Mouse (Mus musculus): Measurements from ENCODE around the gene Atg9a. TPM values are rescaled to one million over a fixed set of nuclear protein-coding genes. Genes with fewer than 3 reads are reported as not detected.

Atg9a gene
- polyA plus RNA-seq, 1 experiment from 2014 or later, result 51.3 TPM

Small RNA genes within 50 kb of the gene (microRNA-seq; reads per million reads assigned to microRNA genes)
- not detected for gene Gm27943

Other genes starting within 250 kb of the Atg9a start
- 0.24 and 0.32 TPM in 2 replicates for gene Ihh, start 240.5 kb downstream of the Atg9a start, polyA plus RNA-seq (2014; fragmentation: Nextera tagmentation; extraction: Ambion mirVana)
- gene Nhej1, start 67.0 kb downstream of the Atg9a start, polyA plus RNA-seq (2014; fragmentation: Nextera tagmentation; extraction: Ambion mirVana), result 6.1 and 7.4 TPM in 2 replicates
- 0.39 TPM in 1 of 2 replicates, not detected in the other for gene Slc23a3, start 58.3 kb downstream of the Atg9a start, polyA plus RNA-seq (2014; fragmentation: Nextera tagmentation; extraction: Ambion mirVana)
- gene Cnppd1, start 49.5 kb downstream of the Atg9a start, polyA plus RNA-seq (2014; fragmentation: Nextera tagmentation; extraction: Ambion mirVana), result 44.4 and 47.6 TPM in 2 replicates
- gene Retreg2, start 49.4 kb downstream of the Atg9a start, polyA plus RNA-seq (2014; fragmentation: Nextera tagmentation; extraction: Ambion mirVana), result 146 and 152 TPM in 2 replicates
- gene Zfand2b, start 23.6 kb downstream of the Atg9a start, polyA plus RNA-seq (2014; fragmentation: Nextera tagmentation; extraction: Ambion mirVana), result 33.1 and 36.5 TPM in 2 replicates
- gene Abcb6, start 11.8 kb downstream of the Atg9a start, polyA plus RNA-seq (2014; fragmentation: Nextera tagmentation; extraction: Ambion mirVana), result 38.3 and 49.1 TPM in 2 replicates
- gene Ankzf1, start within 50 bp of the Atg9a start, polyA plus RNA-seq (2014; fragmentation: Nextera tagmentation; extraction: Ambion mirVana), result 20.0 and 20.2 TPM in 2 replicates
- gene Glb1l, start 18.6 kb upstream of the Atg9a start, polyA plus RNA-seq (2014; fragmentation: Nextera tagmentation; extraction: Ambion mirVana), result 15.6 and 17.3 TPM in 2 replicates
- 125 and 129 TPM in 2 replicates for gene Stk16, start 18.6 kb upstream of the Atg9a start, polyA plus RNA-seq (2014; fragmentation: Nextera tagmentation; extraction: Ambion mirVana)
- gene Tuba4a, start 27.7 kb upstream of the Atg9a start, polyA plus RNA-seq (2014; fragmentation: Nextera tagmentation; extraction: Ambion mirVana), result 13.9 and 20.6 TPM in 2 replicates
- not detected in 2 replicates for gene A630095N17Rik, start 39.9 kb upstream of the Atg9a start, polyA plus RNA-seq (2014; fragmentation: Nextera tagmentation; extraction: Ambion mirVana)
- 35.9 and 36.9 TPM in 2 replicates for gene Dnajb2, start 44.2 kb upstream of the Atg9a start, polyA plus RNA-seq (2014; fragmentation: Nextera tagmentation; extraction: Ambion mirVana)
- 25.4 and 27.4 TPM in 2 replicates for gene Ptprn, start 72.3 kb upstream of the Atg9a start, polyA plus RNA-seq (2014; fragmentation: Nextera tagmentation; extraction: Ambion mirVana)
- gene Resp18, start 86.2 kb upstream of the Atg9a start, polyA plus RNA-seq (2014; fragmentation: Nextera tagmentation; extraction: Ambion mirVana), result 193 and 254 TPM in 2 replicates
- 139 and 145 TPM in 2 replicates for gene Dnpep, start 125.8 kb upstream of the Atg9a start, polyA plus RNA-seq (2014; fragmentation: Nextera tagmentation; extraction: Ambion mirVana)
- 1.1 TPM in 2 replicates for gene Des, start 168.1 kb upstream of the Atg9a start, polyA plus RNA-seq (2014; fragmentation: Nextera tagmentation; extraction: Ambion mirVana)
- gene Speg, start 183.1 kb upstream of the Atg9a start, polyA plus RNA-seq (2014; fragmentation: Nextera tagmentation; extraction: Ambion mirVana), result 19.5 and 20.8 TPM in 2 replicates
- gene Gmppa, start 243.7 kb upstream of the Atg9a start, polyA plus RNA-seq (2014; fragmentation: Nextera tagmentation; extraction: Ambion mirVana), result 58.6 and 64.5 TPM in 2 replicates